Mouse (Mus musculus) testis, adult 2 months (tissue): Measurements from ENCODE around the gene Ndufb8.

Source experiments
- CTCF ChIP-seq: fragments of 200-500 bp; IDR thresholded peaks from 2 replicates; pipeline ENCODE4 v1.5.1; 2012; ENCODE audit warnings: low read depth, mild to moderate bottlenecking, inconsistent platforms, low read length, moderate library complexity; ENCODE audit not compliant: control insufficient read depth, insufficient read depth, insufficient replicate concordance
- POLR2A ChIP-seq: fragments of 200-500 bp; IDR thresholded peaks from 2 replicates; pipeline ENCODE4 v1.6.1; 2012; ENCODE audit warnings: low read depth, mild to moderate bottlenecking, inconsistent platforms, low read length, moderate library complexity; ENCODE audit not compliant: control insufficient read depth

DNA sequence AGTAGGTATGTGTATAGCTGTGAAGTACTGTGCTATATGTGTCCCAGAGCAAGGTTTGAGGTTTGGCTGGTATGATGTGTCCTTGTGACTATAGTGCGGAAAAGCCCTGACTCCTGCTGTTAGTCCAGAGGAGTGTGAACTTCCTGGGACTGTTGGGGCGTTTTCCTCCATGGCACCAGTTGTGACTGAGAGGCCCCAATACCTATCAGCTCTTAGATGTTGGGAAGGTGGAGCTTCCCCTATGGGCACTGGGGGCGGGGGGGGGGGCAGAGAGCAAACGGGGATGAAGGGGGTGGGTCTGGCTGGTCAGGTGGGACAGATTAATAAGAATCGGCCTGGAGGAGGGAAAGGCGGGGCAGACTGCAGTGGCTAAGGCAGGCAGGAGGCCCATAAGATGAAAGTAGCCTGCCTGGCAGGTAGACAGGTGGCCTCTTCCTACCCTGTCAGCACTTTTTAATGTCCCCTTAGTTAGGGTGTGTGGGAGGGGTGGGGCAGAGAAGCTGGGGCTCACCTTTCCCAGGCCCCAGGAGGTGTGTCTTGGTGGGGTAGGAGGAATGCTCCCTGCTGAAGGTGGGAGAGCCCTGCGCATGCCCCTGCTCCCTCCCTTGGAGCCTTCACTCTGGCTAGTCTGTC is 34.5 kb upstream of the Ndufb8 start:
- TF ChIP-seq CTCF (no peak), POLR2A (no peak)
